Mouse (Mus musculus) gastrocnemius, adult 2 months (tissue): ENCODE measurements at regions not wholly inside any gene's neighbourhood (a gene's known extent, or its start where the extent isn't known, plus 50 kb on each side); places are given as distances from the start of the nearest gene placed in this dataset.

ENCODE experiments used
- DNase-seq: peaks from one replicate; pipeline ENCODE4 v3.0.0; 2022
- H3K27ac ChIP-seq: fragments of 200-600 bp; 2 replicates; pipeline ENCODE4 v1.8.1; 2022; ENCODE audit warnings: mild to moderate bottlenecking
- H3K4me3 ChIP-seq: fragments of 200-600 bp; 2 replicates; pipeline ENCODE4 v1.8.1; 2022; ENCODE audit warnings: mild to moderate bottlenecking, moderate library complexity
- CTCF ChIP-seq: fragments of 200-600 bp; IDR thresholded peaks from 2 replicates; pipeline ENCODE4 v1.8.1; 2022; ENCODE audit warnings: antibody characterized with exemption, mild to moderate bottlenecking, moderate library complexity
- intact Hi-C: fragments of 180-260 bp; cut with DNase I; formaldehyde crosslinking; loops from one replicate; pipeline ENCODE4 v1.15.1; 2025

- TF ChIP-seq CTCF = no peak
- Histone ChIP-seq H3K27ac (no peak overlapping the region), H3K4me3 (no peak overlapping the region)
- no peak for DNase-seq
- intact Hi-C loops = no loop called here
Measured at GRCm38 (mm10) chr19:52647066-52648046, 383.3 kb downstream of the Ins1 start.

GRCm38 (mm10) chr19:52640228-52640627, 376.1 kb downstream of the Ins1 start:
- intact Hi-C loops = no loop called here
- TF ChIP-seq CTCF = no peak
- Histone ChIP-seq H3K27ac (no peak overlapping the region), H3K4me3 (no peak overlapping the region)
- DNase-seq = no peak

- no peak for TF ChIP-seq CTCF
- no peak overlapping the region for H3K4me3 ChIP-seq
- H3K27ac ChIP-seq = no peak overlapping the region
- DNase-seq = peak; percentile 13
- intact Hi-C loops = no loop called here
Measured at GRCm38 (mm10) chr19:52632501-52632900, 368.4 kb downstream of the Ins1 start.

- DNase-seq = no peak
- intact Hi-C loops = no loop called here
- no peak overlapping the region for H3K4me3 ChIP-seq
- TF ChIP-seq CTCF = no peak
- no peak overlapping the region for H3K27ac ChIP-seq
Measured at GRCm38 (mm10) chr19:52624310-52624709, 360.2 kb downstream of the Ins1 start.

- intact Hi-C loops = no loop called here
- peak; percentile 34 for TF ChIP-seq CTCF
- DNase-seq = no peak
- no peak overlapping the region for H3K27ac ChIP-seq
- H3K4me3 ChIP-seq = no peak overlapping the region
Measured at GRCm38 (mm10) chr19:52623496-52623895, 359.4 kb downstream of the Ins1 start.

- intact Hi-C loops = no loop called here
- Histone ChIP-seq H3K27ac (no peak overlapping the region), H3K4me3 (no peak overlapping the region)
- TF ChIP-seq CTCF = no peak
- no peak for DNase-seq
Measured at GRCm38 (mm10) chr19:52613353-52613752, 349.3 kb downstream of the Ins1 start.

- no peak overlapping the region for H3K4me3 ChIP-seq
- no peak for TF ChIP-seq CTCF
- intact Hi-C loops = no loop called here
- DNase-seq = no peak
- no peak overlapping the region for H3K27ac ChIP-seq
Measured at GRCm38 (mm10) chr19:52606859-52607258, 342.8 kb downstream of the Ins1 start.

GRCm38 (mm10) chr19:52600410-52600809, 336.3 kb downstream of the Ins1 start:
- H3K27ac ChIP-seq = no peak overlapping the region
- DNase-seq = no peak
- no peak for TF ChIP-seq CTCF
- intact Hi-C loops = no loop called here
- no peak overlapping the region for H3K4me3 ChIP-seq

GRCm38 (mm10) chr19:52565401-52565800, 301.3 kb downstream of the Ins1 start:
- TF ChIP-seq CTCF = no peak
- intact Hi-C loops = no loop called here
- no peak for DNase-seq
- Histone ChIP-seq H3K27ac (no peak overlapping the region), H3K4me3 (no peak overlapping the region)

- Histone ChIP-seq H3K4me3 (no peak overlapping the region), H3K27ac (no peak overlapping the region)
- no peak for TF ChIP-seq CTCF
- DNase-seq = no peak
- intact Hi-C loops = no loop called here
Measured at GRCm38 (mm10) chr19:52534758-52535157, 270.7 kb downstream of the Ins1 start.

GRCm38 (mm10) chr19:52525509-52525908, 261.4 kb downstream of the Ins1 start:
- H3K4me3 ChIP-seq = no peak overlapping the region
- no peak for DNase-seq
- no peak for TF ChIP-seq CTCF
- intact Hi-C loops = no loop called here
- H3K27ac ChIP-seq = no peak overlapping the region

- DNase-seq = no peak
- no peak for TF ChIP-seq CTCF
- intact Hi-C loops = no loop called here
- Histone ChIP-seq H3K27ac (no peak overlapping the region), H3K4me3 (no peak overlapping the region)
Measured at GRCm38 (mm10) chr19:52503331-52503730, 239.2 kb downstream of the Ins1 start.
